Mouse (Mus musculus) large intestine, adult 2 months (tissue): ENCODE measurements around the gene Syt5. TPM values are rescaled to one million over a fixed set of nuclear protein-coding genes. Genes with fewer than 3 reads are reported as not detected.

Experiments used
- DNase-seq: peaks from one replicate; pipeline ENCODE4 v3.0.0-alpha.2; 2012; ENCODE audit warnings: low read depth, low spot score
- WGBS: fragments of 180-500 bp; shearing (Covaris S2); methylation state at CpG from one replicate; pipeline ENCODE4 v1.1.7; 2018; 5-methylcytosine and 5-hydroxymethylcytosine counted together
- polyA plus RNA-seq: library from polyadenylated mRNA; depleted of rRNA; stranded (reverse); fragments of >200 nt; gene quantifications from 2 replicates; pipeline ENCODE4 v1.2.3, GENCODE M21; 2012; rRNA removed

Gene Syt5
- polyA plus RNA-seq, 1 experiment, result 4.5 TPM

GRCm38 (mm10) chr7:4503100-4503499 is 44.2 kb downstream of the Syt5 start:
- no peak for DNase-seq
- WGBS, result 78% methylated on average over 4 of the region's 4 CpGs

GRCm38 (mm10) chr7:4502421-4503090 is 44.8 kb downstream of the Syt5 start:
- WGBS, result 8% methylated on average over 14 of the region's 14 CpGs
- peak; percentile 70 for DNase-seq

GRCm38 (mm10) chr7:4501558-4502397 is 45.6 kb downstream of the Syt5 start, which contains the start of gene Ppp1r12c:
Gene Ppp1r12c (minus strand): TSS chr7:4501680.
- DNase-seq, result peak; percentile 69
- under 1% methylated on average over 62 of the region's 62 CpGs for WGBS

GRCm38 (mm10) chr7:4500892-4501471 is 46.4 kb downstream of the Syt5 start:
- DNase-seq, result no peak
- WGBS, result under 1% methylated on average over 51 of the region's 52 CpGs

GRCm38 (mm10) chr7:4499034-4499433 is 48.3 kb downstream of the Syt5 start:
- 78% methylated on average over 4 of the region's 4 CpGs for WGBS
- DNase-seq, result no peak

GRCm38 (mm10) chr7:4498251-4498650 is 49.1 kb downstream of the Syt5 start:
- WGBS, result 45% methylated on average over 9 of the region's 9 CpGs

GRCm38 (mm10) chr7:4497271-4497903 is 50.0 kb downstream of the Syt5 start:
- WGBS, result 81% methylated on average over 9 of the region's 9 CpGs
- DNase-seq, result no peak

More at GRCm38 (mm10) chr7:4498251-4498650, 49.1 kb downstream of the Syt5 start:
- no peak for DNase-seq

GRCm38 (mm10) chr7:4496468-4496867 is 50.9 kb downstream of the Syt5 start:
- 78% methylated on average over 3 of the region's 3 CpGs for WGBS
- no peak for DNase-seq

GRCm38 (mm10) chr7:4493991-4494390 is 53.4 kb downstream of the Syt5 start:
- no peak for DNase-seq
- WGBS, result 6% methylated on average over 1 of the region's 1 CpGs

GRCm38 (mm10) chr7:4492284-4493224 is 54.8 kb downstream of the Syt5 start:
- 69% methylated on average over 13 of the region's 13 CpGs for WGBS
- no peak for DNase-seq

GRCm38 (mm10) chr7:4491308-4491707 is 56.0 kb downstream of the Syt5 start:
- no peak for DNase-seq
- WGBS, result 51% methylated on average over 6 of the region's 6 CpGs

Other genes with a start within 250 kb of the Syt5 start
- 0.19 and 0.29 TPM in 2 replicates for gene Ncr1, start 209.8 kb downstream of the Syt5 start, polyA plus RNA-seq
- 0.04 TPM in 1 of 2 replicates, not detected in the other for gene Gp6, start 149.8 kb downstream of the Syt5 start, polyA plus RNA-seq
- 16.1 and 20.9 TPM in 2 replicates for gene Rdh13, start 101.9 kb downstream of the Syt5 start, polyA plus RNA-seq
- 0.81 and 1.7 TPM in 2 replicates for gene Eps8l1, start 86.9 kb downstream of the Syt5 start, polyA plus RNA-seq
- 42.8 and 51.7 TPM in 2 replicates for gene Ppp1r12c, start 45.9 kb downstream of the Syt5 start, polyA plus RNA-seq
- gene Tnnt1, start 31.2 kb downstream of the Syt5 start, polyA plus RNA-seq, result 0.74 and 1.7 TPM in 2 replicates
- gene Tnni3, start 23.3 kb downstream of the Syt5 start, polyA plus RNA-seq, result 1.5 and 1.9 TPM in 2 replicates
- gene Dnaaf3, start 15.1 kb downstream of the Syt5 start, polyA plus RNA-seq, result 2.4 and 3.5 TPM in 2 replicates
- gene Ptprh, start 56.5 kb upstream of the Syt5 start, polyA plus RNA-seq, result 85.7 and 191 TPM in 2 replicates
- 72.9 and 162 TPM in 2 replicates for gene Tmem86b, start 83.9 kb upstream of the Syt5 start, polyA plus RNA-seq
- gene Ppp6r1, start 111.5 kb upstream of the Syt5 start, polyA plus RNA-seq, result 104 and 150 TPM in 2 replicates
- 32.7 and 34.4 TPM in 2 replicates for gene Hspbp1, start 137.5 kb upstream of the Syt5 start, polyA plus RNA-seq
- 1.7 and 2.3 TPM in 2 replicates for gene Brsk1, start 143.1 kb upstream of the Syt5 start, polyA plus RNA-seq
- 84.0 and 118 TPM in 2 replicates for gene Tmem150b, start 177.7 kb upstream of the Syt5 start, polyA plus RNA-seq
- gene Kmt5c, start 192.6 kb upstream of the Syt5 start, polyA plus RNA-seq, result 95.6 and 126 TPM in 2 replicates
- gene Cox6b2, start 205.6 kb upstream of the Syt5 start, polyA plus RNA-seq, result 45.0 and 50.2 TPM in 2 replicates
- gene Fam71e2, start 223.8 kb upstream of the Syt5 start, polyA plus RNA-seq, result not detected in 2 replicates
- 0.11 and 0.81 TPM in 2 replicates for gene Il11, start 235.3 kb upstream of the Syt5 start, polyA plus RNA-seq
- not detected in 2 replicates for gene Tmem190, start 235.4 kb upstream of the Syt5 start, polyA plus RNA-seq
- gene Tmem238, start 242.1 kb upstream of the Syt5 start, polyA plus RNA-seq, result 81.4 and 90.8 TPM in 2 replicates
- gene Rpl28, start 245.3 kb upstream of the Syt5 start, polyA plus RNA-seq, result 510 and 604 TPM in 2 replicates